Mouse (Mus musculus) embryo, embryonic 11 days (tissue): ENCODE measurements around the gene Flnc.

Source experiments
- DNase-seq: peaks from one replicate; pipeline ENCODE4 v3.0.0-alpha.2; 2015

Gene Flnc

GRCm38 (mm10) chr6:29485951-29486350 lies 52.9 kb downstream of the Flnc start:
- DNase-seq = no peak

- no peak for DNase-seq
Measured at GRCm38 (mm10) chr6:29494101-29494500, 61.0 kb downstream of the Flnc start.

- no peak for DNase-seq
Measured at GRCm38 (mm10) chr6:29496270-29496669, 63.2 kb downstream of the Flnc start.

- DNase-seq = no peak
Measured at GRCm38 (mm10) chr6:29497791-29498190, 64.7 kb downstream of the Flnc start.

- DNase-seq = no peak
Measured at GRCm38 (mm10) chr6:29500177-29500576, 67.1 kb downstream of the Flnc start.

- DNase-seq = no peak
Measured at GRCm38 (mm10) chr6:29500810-29501209, 67.8 kb downstream of the Flnc start.

- no peak for DNase-seq
Measured at GRCm38 (mm10) chr6:29501599-29501998, 68.5 kb downstream of the Flnc start.

GRCm38 (mm10) chr6:29505493-29505892 lies 72.4 kb downstream of the Flnc start:
- DNase-seq = no peak

GRCm38 (mm10) chr6:29506834-29507233 lies 73.8 kb downstream of the Flnc start:
- DNase-seq = no peak

- DNase-seq = peak; percentile 75
Measured at GRCm38 (mm10) chr6:29507447-29508309, 74.6 kb downstream of the Flnc start, which contains the start of gene Kcp. Gene Kcp (minus strand): TSS chr6:29507952.

- DNase-seq = peak; percentile 20
Measured at GRCm38 (mm10) chr6:29509086-29509485, 76.0 kb downstream of the Flnc start.
